Mouse (Mus musculus) telencephalon, adult 2 months (tissue): ENCODE measurements at regions not wholly inside any gene's neighbourhood (a gene's known extent, or its start where the extent isn't known, plus 50 kb on each side); places are given as distances from the start of the nearest gene placed in this dataset.
"Not testable (repeated sequence)": the region's sequence is repeated elsewhere in the genome, so short reads cannot be mapped to it uniquely, and the experiment has no call there.

ENCODE experiments used
- DNase-seq: peaks from one replicate; pipeline ENCODE4 v3.0.0-alpha.2; 2011; ENCODE audit warnings: low read depth, low spot score

DNA sequence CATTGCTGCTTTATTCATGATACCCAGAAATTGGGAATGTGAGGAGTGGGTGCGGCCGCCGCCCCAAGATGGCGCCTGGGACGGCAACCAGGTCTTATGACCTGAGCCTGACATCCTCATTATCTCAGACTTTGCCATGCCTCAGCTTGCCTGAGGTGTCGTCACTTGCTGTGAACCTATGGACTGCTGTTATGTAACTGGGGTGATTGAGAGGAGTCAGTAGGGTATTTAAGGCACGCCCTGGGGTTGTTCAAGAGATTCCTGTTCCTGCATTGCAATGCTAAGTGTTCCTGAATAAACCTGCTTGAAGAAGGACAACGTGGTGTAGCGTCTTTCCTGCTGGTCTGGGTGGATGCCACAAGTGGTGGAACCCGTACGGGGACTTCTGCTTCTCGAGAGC lies 211.4 kb upstream of the Pou3f2 start:
- DNase-seq = no peak

DNA sequence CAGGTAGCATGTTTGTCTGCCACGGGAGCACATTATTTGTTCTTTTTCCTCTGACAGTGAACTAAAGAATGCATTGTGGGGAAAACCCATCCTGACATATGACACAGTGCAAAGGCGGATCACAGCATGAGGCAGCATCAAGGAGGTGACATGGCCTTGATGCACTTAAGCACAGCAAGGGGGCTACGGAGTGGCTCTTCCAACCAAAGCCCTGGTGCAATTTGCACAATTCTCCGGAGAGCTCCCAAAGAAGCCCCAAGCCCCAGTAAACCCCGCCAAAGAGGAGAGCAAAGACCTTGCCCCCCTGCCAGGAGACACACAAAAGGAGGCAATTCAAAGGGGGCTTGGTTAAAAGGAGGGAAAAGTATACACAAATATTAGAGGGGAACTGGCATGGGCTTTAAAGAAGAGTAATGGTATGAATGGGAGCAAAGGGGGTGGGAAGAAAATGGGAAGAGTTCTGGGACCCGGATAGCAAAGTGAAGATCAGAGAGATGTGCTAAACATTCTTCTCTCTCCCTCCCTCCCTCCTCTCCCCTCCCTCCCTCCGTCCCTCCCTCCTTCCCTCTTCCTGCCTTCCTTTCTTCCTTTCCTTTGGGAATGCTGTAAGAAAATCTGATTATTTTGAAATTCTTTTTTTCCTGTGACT lies 179.7 kb upstream of the Pou3f2 start:
- DNase-seq = no peak

DNA sequence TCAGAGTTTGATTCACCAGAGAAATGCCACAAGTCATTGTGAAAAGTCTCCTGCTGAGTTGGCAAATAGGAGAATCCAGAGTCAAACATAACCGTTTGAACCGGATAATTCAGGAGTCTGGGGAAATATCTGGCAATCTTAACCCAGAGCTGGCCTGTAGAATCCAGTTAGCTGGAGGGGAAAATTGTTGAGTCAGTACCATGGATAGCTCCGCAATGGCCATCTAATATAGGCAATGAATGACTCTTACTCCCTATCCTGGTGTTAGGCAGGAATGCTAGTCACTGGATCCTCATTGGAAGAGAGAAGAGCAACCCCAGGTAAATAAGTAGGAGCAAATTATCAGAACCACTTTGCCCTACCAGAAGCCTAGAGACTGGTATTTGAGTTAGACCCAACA lies 157.4 kb upstream of the Pou3f2 start:
- DNase-seq = no peak

DNA sequence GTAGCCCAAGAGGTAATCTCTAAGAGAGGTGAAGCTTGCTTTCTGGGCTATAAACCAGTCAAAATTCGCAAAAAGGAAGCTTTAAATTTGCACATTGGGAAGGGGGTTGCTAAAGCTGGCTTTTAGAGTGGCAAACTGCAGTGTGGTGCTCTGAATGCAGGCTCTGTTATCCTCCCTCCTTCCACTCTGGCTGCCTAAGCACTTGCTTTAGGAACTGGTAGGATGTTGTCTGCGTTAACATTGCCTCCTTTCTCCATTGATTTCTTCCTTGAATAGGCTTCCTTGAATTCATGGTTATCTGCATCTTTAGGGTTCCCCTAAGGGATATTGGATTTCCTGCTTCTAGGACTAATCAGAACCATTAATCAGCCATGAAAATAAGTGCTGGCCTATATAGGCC lies 120.8 kb upstream of the Pou3f2 start:
- peak; percentile 2 for DNase-seq

DNA sequence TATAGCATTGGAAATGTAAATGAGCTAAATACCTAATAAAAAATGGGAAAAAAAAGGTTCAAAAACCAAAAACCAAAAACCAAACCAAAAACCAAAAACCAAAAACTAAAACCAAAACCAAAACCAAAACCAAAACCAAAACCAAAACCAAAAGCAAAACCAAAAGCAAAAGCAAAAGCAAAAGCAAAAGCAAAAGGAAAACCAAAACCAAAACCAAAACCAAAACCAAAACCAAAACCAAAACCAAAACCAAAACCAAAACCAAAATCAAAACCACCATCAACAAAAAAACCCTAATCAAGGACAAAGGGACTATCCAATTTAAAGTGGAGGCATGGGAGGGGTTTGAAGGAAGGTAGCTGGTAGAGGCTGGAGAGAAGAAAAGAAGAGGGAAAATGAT lies 114.0 kb upstream of the Pou3f2 start:
- DNase-seq = not testable (repeated sequence)

- DNase-seq = no peak
Observed at GRCm38 (mm10) chr4:22587162-22587561, 99.0 kb upstream of the Pou3f2 start.

DNA sequence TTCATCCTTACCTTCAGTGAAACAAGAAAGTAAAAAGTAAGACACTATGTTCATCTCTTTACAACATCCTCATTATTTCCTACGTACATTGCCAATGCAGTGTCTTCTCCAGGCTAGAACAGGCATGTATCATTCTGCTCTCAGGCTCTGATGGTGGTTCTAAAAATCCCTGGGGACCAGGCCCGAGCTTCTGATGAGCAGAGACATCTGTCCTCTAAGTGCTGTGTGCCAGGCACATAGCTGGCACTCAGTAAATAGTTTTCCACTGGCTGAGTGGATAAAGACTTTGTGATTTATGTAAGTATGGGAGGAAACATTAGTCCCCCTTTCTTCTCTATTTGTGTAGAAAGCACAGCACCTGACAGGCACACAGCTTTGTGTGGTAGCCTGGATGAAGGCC lies 77.8 kb upstream of the Pou3f2 start:
- DNase-seq = no peak

DNA sequence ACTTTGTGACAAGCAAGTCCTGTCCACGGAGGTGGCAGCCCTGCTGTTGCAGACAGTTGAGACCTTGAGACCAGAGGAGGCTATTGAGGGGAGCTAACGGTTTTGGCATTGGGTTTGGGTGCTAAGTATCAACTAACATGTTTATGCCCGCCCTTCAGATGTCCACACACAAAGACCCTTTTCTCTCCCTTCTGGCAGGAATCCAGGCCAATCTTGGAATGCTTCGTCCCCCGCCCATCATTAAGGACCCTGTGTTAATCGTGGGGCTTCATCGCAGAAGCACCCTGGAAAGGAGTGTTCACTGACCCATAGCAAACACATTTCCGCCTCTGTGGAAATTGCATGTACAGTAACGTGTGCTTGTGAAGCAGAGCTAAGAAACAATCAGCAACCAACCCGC lies 76.4 kb upstream of the Pou3f2 start:
- DNase-seq = no peak
